Mouse (Mus musculus) left cerebral cortex, adult 8-10 months (tissue): ENCODE data around the gene Hist1h2bb. TPM values are rescaled to one million over a fixed set of nuclear protein-coding genes. Genes with fewer than 3 reads are reported as not detected.

Experiments
- DNase-seq, 2 experiments: peaks; one replicate each; pipeline ENCODE4 v3.0.0; 2022; ENCODE audit warnings: low spot score in 2 of 2
- total RNA-seq, 4 experiments: library from RNA; stranded (reverse); gene quantifications; 2 replicates each; pipeline ENCODE4 v1.2.4; 2022

The Hist1h2bb gene
- total RNA-seq, 4 experiments from 2014 or later = 12.3 to 18.8 (median 16.3) TPM

DNA sequence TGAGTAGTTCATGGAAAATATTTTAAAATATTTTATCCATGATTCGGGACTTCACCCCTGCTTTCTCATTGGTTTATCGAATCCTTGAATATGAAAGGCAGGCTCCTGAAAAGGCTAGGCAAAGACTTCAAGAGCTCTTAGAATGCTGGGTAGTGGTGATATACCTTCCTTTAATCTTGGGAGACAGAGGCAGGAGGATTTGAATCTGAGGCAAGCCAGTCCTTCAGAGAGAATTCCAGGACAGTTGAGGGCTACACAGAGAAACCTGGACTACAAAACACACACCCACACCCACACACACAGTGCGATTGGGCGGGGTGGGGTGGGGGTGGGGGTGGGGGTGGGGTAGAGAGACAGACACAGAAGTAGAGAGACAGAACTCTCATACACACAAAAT lies 1.4 kb downstream of the Hist1h2bb start:
- DNase-seq = no peak

DNA sequence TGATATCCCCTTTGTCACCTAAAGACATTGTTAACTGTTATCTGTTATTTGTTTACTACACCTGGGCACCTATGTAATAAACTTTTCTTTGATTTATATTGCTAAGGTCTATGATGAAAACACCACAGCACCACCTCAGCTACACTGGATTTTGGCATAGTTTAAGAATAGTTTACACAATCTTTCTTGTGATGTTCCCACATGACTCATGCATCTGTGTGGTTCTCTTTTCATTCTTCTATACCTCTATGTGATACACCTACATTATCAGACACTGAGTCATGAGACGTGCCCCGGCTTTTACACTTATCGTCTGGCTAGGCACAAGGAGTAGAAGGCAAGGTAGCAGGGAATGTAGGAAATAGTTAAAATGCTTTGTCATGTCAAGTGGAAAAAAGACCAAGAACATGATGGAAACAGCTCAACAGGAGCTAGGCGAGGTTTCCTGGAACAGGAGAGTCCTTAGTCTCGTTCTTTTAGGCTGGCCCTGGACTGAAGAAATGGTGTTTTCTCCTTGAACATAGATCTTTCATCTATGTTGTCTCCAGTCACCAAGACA lies 3.1 kb downstream of the Hist1h2bb start:
- no peak for DNase-seq

DNA sequence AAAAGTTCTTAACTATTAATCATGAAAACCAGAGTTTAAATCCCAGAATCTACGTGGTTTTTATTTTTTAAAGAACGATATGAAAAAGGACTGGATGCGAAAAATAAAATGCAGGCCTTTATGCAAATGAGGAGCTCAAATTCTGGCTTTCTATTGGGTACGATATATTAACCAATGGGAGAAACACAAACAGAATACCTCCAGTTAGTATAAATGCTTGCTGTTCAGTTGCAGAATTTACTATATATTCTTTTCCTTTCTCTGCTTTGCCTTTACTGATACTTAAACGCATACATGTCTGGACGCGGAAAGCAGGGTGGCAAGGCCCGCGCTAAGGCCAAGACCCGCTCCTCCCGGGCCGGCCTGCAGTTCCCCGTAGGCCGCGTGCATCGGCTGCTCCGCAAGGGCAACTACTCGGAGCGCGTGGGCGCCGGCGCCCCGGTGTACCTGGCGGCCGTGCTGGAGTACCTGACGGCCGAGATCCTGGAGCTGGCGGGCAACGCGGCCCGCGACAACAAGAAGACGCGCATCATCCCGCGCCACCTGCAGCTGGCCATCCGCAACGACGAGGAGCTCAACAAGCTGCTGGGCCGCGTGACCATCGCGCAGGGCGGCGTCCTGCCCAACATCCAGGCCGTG lies 4.4 kb downstream of the Hist1h2bb start, which contains the start of gene Hist1h2ab:
TSS of gene Hist1h2ab (plus strand) at position 288 of the 639 bp plus-strand sequence.
- DNase-seq = peak in 1 of 2 experiments; percentile 52

DNA sequence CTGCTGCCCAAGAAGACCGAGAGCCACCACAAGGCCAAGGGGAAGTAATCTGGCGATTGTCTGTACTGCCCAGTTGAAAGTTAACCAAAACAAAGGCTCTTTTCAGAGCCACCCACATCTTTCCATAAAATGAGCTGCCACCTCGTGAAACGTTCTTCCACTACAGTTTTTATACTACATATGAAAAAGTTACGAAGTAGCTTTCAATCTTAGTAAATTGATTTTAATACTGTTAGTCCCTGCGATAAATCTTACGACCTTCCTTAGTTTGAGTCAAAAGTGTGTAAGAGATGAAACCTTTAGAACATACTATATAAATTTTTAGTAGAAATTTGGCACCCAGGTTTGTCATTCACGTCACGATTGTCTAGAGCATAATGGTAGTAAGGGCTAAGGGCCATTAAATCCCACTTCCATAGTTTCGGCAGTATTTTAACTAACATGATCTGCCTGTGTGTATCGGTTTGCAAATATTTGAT lies 5.0 kb downstream of the Hist1h2bb start:
- no peak for DNase-seq

DNA sequence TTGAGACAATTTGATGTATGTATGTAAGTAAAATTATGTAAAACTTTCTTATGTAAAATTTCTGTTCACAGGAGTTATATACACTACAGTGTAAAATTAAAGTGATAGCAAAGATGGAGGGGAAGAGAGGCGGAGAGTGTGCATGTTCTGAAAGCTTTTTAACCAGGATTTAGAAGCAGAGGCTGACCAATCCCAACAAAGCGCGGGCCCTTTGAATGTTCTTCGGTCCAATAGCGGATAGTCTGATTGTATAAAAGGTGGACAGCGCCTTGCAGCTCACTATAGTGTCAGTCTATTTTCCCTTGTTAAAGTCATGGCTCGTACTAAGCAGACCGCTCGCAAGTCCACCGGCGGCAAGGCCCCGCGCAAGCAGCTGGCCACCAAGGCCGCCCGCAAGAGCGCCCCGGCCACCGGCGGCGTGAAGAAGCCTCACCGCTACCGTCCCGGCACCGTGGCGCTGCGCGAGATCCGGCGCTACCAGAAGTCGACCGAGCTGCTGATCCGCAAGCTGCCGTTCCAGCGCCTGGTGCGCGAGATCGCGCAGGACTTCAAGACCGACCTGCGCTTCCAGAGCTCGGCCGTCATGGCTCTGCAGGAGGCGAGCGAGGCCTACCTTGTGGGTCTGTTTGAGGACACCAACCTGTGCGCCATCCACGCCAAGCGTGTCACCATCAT lies 5.7 kb downstream of the Hist1h2bb start, which contains the start of gene Hist1h3b:
TSS of gene Hist1h3b (plus strand) at position 201 of the 675 bp plus-strand sequence.
- DNase-seq = peak; percentile 88 to 92

DNA sequence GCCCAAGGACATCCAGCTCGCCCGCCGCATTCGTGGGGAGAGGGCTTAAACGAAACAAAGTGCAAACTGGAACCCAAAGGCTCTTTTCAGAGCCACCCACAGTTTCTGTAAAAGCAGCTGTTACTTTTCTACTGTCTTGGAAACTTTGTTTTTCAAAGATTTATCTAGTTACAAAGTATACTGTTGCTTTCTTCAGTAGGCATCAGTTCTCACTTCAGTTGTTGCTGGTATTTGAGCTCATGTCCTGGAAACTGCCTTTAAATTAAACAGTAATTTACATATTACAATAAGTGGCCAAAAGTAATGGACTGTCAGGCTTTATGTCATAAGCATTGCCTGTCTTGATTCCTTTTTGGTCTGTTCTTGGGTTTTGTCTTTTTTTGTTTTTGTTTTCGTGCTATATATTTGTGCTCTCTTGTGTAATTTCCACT lies 6.2 kb downstream of the Hist1h2bb start:
- DNase-seq = no peak

DNA sequence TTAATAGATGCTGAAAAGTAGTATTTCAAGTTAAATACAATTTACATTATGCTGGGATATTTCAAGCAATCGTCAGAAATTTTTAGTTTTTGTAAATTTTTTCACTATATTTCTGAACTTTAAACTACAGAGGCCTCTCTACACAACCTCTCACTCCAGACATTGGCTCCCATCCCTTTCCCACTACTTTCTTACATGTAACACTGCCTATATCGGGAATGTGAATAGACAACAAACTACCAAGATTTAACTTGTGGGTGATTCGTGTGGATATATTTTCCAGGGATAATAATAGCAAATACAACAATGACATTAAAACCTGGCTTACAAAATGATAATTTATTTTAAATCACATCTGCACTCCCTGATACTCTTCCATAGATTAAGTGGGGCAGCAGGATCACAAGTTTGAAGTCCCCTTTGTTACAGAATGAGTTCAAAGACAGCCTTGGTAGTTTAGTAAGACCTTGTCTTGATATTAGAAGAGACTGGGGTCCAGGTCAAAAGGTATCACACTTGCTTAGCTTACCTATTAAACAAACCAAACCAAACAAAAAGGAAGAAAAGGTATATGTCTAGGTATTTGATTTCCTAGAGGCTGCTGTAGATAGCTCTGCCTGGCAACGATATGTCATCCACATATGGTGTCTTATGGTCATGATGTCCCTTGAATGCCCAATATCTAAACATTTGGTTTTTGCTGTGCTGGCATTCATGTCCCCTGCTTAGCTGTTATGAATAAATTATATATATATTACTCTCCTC lies 7.0 kb downstream of the Hist1h2bb start:
- DNase-seq = no peak

DNA sequence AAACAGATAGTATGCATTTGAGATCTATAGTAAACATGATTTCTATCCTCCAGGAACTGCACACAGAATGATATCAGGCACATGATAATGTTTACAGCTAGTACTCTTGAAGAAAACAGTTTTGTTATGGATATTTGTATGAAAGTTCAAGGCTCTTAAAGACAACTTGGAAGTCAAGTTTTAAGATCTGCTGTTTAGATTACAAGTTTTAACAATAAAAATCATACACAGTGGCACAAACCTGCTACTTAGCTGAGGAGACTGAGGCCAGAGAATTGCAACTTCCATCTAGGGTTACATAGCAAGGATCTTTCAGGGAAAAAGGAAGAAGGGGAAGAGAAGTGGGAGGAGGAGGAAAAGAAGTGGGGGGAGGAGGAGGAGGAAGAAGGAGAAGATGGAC lies 8.5 kb downstream of the Hist1h2bb start:
- no peak for DNase-seq

DNA sequence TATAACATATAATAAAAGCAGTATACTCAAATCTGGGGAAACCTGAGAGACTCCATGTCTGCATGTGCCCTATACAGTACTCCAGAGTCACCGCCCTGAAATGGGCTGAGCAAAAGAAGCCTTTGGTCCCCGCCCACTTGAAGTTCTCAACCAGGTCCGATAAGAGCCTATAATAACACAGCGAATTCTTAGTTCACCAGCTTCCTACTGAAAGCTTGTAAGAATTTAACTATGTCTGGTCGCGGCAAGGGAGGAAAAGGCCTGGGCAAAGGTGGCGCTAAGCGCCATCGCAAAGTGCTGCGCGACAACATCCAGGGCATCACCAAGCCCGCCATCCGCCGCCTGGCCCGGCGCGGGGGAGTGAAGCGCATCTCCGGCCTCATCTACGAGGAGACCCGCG lies 10.3 kb downstream of the Hist1h2bb start, which contains the start of gene Hist1h4b:
TSS of gene Hist1h4b (plus strand) at position 224 of the 400 bp plus-strand sequence.
- DNase-seq = peak; percentile 68 to 91

DNA sequence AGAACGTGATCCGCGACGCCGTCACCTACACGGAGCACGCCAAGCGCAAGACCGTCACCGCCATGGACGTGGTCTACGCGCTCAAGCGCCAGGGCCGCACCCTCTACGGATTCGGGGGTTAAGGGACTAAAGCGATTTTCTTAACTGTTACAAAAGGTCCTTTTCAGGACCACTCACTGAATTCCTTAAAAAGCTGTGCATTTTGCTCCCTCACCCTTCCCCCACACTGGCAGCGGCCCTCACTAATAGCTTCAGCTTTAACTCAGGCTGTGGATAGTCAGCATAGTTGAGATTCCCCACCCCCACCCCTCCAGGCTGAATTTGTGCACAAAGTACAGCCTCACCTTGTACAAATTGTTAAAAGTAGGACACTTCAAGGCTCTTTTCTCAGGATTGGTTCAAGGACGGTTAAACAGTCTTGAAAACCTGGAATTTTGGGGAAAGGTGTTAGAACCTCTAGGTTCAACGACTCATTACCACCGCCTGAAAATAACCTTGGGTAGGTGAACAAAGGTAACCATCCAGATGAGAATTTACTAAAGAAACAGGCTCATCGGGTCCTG lies 10.8 kb downstream of the Hist1h2bb start:
- DNase-seq = no peak

DNA sequence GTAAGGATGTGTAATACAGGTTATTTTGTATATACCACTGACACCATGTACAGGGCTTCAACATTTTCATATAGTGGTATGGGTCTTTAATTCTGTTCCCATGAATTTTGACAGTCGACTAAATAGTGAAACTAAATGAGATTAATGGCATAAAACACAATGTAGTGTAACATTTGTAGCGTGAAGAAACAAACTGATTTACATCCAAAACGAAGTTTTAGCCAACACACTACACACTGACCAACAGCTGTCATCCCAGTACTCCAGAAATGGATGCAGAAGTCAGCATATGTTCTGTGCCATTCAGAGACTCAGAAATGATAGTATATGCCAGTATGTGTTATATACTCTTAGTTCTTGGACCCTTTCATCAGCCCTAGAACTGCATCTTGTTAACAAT lies 11.4 kb downstream of the Hist1h2bb start:
- DNase-seq = no peak

DNA sequence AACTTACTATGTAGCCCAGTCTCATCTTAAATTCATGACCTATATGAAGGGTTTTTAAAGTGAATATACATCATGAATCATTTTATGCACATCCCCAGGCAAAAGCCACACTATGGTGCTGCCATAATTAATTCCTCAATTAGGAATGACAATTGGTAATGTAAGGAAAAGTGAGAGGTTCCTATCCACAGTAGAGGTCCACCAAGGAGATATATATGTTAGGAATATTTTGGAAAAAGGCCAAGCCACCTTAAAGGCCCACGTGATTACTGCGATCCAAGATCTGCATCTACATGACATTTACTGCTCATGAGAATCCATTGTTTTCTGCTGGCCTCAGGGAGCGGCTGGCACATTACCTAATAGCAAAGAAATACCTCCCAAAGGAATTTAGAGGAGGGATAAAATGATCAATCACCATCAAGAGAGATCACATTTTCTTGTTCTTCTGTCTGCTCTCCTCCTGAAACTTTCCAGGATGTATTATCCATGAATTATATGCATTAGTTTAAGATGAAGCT lies 12.8 kb downstream of the Hist1h2bb start:
- no peak for DNase-seq

DNA sequence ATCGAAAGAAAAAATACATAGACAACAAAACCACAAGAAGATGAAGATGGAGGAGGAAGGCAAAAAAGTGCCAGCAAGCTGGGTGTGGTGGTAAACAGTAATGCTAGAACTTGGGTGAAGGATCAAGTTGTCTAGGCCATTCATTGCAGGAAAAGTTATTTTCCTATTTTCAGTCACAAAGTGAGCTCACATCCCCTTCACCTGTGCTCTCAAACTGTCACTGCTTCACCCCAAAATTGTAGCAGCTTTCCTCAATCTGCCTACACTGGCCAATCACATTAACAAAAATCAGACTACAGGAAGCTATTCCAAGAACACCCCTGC lies 13.3 kb downstream of the Hist1h2bb start:
- DNase-seq = no peak

DNA sequence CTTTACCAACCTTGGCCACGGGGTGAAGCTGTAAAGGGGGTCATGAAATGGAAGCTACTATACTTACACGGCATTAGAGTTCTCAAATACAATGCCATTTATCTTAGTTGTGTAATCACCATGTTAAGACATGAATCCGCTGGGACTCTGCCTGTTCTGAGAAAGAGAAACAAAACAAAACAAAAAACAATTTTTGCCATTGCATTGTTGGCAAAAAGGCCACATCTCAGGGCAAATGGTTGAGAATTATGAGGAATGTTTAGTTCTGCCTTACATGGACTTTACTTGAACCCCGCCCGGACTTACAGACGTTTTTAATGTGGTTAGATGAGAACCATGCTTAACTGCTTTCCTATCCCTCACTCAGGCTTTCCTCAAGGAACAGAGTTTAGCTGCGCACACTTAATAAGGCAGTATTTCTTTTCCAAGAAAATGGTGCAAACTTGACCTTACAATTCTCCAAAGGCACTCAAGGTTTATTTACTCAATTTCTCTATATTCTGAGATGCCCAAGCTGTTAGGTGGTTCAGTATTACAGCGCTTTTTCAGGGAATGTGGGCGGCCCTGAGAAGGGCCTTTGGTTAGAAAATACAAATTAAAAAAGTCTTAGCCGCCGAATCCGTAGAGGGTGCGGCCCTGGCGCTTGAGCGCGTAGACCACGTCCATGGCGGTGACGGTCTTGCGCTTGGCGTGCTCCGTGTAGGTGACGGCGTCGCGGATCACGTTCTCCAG lies 13.9 kb downstream of the Hist1h2bb start:
- DNase-seq = peak in 1 of 2 experiments; percentile 50

DNA sequence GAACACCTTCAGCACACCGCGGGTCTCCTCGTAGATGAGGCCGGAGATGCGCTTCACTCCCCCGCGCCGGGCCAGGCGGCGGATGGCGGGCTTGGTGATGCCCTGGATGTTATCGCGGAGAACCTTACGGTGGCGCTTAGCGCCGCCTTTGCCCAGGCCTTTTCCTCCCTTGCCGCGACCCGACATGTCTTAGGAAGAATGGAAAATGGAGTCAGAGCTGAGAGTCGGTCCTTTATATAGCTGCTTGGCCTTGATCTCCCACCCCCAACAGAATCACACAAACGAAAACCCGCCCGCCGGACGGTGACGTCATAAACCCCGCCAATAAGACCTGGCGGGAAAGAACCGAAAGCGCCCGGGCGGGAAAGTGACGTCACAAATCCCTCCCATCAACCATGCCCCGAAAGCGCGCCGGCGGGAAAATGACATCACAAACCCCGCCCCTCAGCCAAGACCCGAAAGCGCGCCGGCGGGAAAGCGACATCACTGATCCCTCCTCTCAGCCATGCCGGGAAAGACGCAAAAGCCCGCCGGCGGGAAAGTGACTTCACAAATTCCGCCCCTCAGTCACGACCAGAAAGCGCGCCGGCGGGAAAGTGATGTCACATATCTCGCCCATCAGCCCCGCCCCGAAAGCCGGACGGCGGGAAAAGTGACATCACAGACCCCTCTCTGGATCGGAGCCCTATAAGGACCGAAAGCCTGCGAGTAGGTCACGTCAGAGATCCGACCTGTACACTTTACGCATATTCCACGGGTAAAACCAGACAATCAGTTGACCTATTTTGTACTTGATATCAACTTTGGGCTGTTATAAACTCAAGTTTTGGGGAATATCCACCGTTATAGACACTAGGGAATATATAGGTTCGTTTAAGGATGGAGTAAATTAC lies 14.7 kb downstream of the Hist1h2bb start, which contains the start of gene Hist1h4a:
TSS of gene Hist1h4a (minus strand) at position 259 of the 893 bp plus-strand sequence.
- peak; percentile 96 to 98 for DNase-seq

DNA sequence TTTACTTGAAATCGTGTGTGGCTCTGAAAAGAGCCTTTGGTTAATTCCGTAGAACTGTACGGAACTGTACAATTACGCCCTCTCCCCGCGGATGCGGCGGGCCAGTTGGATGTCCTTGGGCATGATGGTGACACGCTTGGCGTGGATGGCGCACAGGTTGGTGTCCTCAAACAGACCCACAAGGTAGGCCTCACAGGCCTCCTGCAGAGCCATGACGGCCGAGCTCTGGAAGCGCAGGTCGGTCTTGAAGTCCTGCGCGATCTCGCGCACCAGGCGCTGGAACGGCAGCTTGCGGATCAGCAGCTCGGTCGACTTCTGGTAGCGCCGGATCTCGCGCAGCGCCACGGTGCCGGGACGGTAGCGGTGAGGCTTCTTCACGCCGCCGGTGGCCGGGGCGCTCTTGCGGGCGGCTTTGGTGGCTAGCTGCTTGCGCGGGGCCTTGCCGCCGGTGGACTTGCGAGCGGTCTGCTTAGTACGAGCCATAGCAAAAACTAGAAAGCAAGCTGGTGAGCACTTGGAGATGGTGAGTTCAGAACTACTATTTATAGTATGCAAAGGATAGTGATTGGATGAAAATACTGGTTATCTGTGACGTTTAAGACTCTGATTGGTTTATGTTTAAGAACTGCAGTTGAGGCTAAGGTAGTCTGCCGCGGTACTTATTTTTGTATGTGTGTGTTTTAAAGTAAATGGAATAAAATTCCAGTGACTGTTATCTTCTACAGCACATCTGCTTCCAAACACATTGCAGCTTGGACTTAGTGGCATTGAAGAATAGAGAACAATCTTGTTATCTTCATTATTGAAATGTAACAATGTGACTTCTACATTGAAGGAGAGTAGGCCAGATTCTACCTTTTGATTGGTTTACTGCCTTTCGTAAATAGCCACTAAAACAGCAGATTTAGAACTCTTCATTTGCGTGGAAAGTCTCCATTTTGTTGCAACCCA lies 15.6 kb downstream of the Hist1h2bb start, which contains the start of gene Hist1h3a:
TSS of gene Hist1h3a (minus strand) at position 516 of the 951 bp plus-strand sequence.
- peak; percentile 45 to 53 for DNase-seq

DNA sequence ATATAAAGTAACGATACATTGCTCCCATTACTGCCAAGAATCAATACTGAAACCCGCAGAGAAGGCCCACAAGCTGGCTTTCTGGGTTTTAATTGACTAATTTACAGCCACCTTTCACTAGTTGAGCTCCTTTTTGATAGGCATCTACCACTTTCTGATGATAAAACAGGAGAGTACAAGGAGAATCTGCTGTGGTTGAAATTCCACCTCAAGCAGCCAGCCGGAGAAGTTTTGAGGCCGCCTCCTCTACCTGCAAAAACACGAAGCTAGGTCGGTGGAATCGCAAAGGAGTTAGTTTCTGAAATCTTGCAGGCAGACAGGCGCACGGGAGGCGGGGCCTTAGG lies 16.7 kb downstream of the Hist1h2bb start:
- DNase-seq = no peak
